Mouse (Mus musculus) myocyte (in vitro differentiated cells): ENCODE measurements around the gene Kpnb1. TPM values are rescaled to one million over a fixed set of nuclear protein-coding genes. Genes with fewer than 3 reads are reported as not detected.

Experiments
- H3K27me3 ChIP-seq: one replicate; pipeline ENCODE4 v1.6.1; 2011; ENCODE audit not compliant: control insufficient read depth, insufficient read depth, insufficient read length
- H3K36me3 ChIP-seq: one replicate; pipeline ENCODE4 v1.6.1; 2011; ENCODE audit not compliant: control insufficient read depth, insufficient read depth
- H3K4me2 ChIP-seq: one replicate; pipeline ENCODE4 v1.6.1; 2011; ENCODE audit warnings: low read depth, control low read depth
- H3K4me3 ChIP-seq: one replicate; pipeline ENCODE4 v1.5.1; 2011; ENCODE audit warnings: mild to moderate bottlenecking, control low read depth, moderate library complexity
- H3K79me2 ChIP-seq: one replicate; pipeline ENCODE4 v1.6.1; 2011; ENCODE audit not compliant: control insufficient read depth, insufficient read depth
- H3ac ChIP-seq: one replicate; pipeline ENCODE4 v1.6.1; 2011; ENCODE audit not compliant: control insufficient read depth, insufficient read length
- CEBPB ChIP-seq: IDR thresholded peaks from 2 replicates; pipeline ENCODE4 v1.6.1; 2011; ENCODE audit warnings: mild to moderate bottlenecking, moderate library complexity; ENCODE audit not compliant: poor library complexity, insufficient read depth, severe bottlenecking
- E2F4 ChIP-seq: IDR thresholded peaks from one replicate; pipeline ENCODE4 v1.6.1; 2011; ENCODE audit warnings: mild to moderate bottlenecking, control low read depth, moderate library complexity; ENCODE audit not compliant: insufficient read depth
- MAX ChIP-seq: IDR thresholded peaks from one replicate; pipeline ENCODE4 v1.6.1; 2011; ENCODE audit warnings: low read depth, mild to moderate bottlenecking, control low read depth
- MYOD1 ChIP-seq, 3 experiments: IDR thresholded peaks; one replicate each; pipeline ENCODE4 v1.6.1; 2011; ENCODE audit warnings: control low read depth in 2 of 3, low read depth in 2 of 3, mild to moderate bottlenecking in 2 of 3, moderate library complexity in 1 of 3; ENCODE audit not compliant: insufficient read length in 2 of 3, control insufficient read depth in 1 of 3
- MYOG ChIP-seq, 3 experiments: IDR thresholded peaks; one replicate each; pipeline ENCODE4 v1.6.1; 2011; ENCODE audit warnings: control low read depth in 2 of 3, low read depth in 2 of 3, mild to moderate bottlenecking in 2 of 3; ENCODE audit not compliant: insufficient read length in 2 of 3, control insufficient read depth in 1 of 3, insufficient read depth in 1 of 3
- POLR2A ChIP-seq: IDR thresholded peaks from one replicate; pipeline ENCODE4 v1.6.1; 2011; ENCODE audit warnings: low read depth, mild to moderate bottlenecking, control low read depth, moderate library complexity; ENCODE audit not compliant: insufficient read length
- POLR2AphosphoS2 ChIP-seq: IDR thresholded peaks from one replicate; pipeline ENCODE4 v1.6.1; 2011; ENCODE audit warnings: low read depth, control low read depth; ENCODE audit not compliant: insufficient read length
- REST ChIP-seq: IDR thresholded peaks from one replicate; pipeline ENCODE4 v1.6.1; 2011; ENCODE audit warnings: mild to moderate bottlenecking, control low read depth, moderate library complexity; ENCODE audit not compliant: insufficient read depth, insufficient read length
- SRF ChIP-seq: IDR thresholded peaks from one replicate; pipeline ENCODE4 v1.6.1; 2011; ENCODE audit warnings: low read depth; ENCODE audit not compliant: control insufficient read depth, insufficient read length
- TCF12 ChIP-seq: IDR thresholded peaks from one replicate; pipeline ENCODE4 v1.6.1; 2011; ENCODE audit warnings: mild to moderate bottlenecking, control low read depth; ENCODE audit not compliant: poor library complexity, insufficient read depth, severe bottlenecking
- TCF3 ChIP-seq: IDR thresholded peaks from one replicate; pipeline ENCODE4 v1.6.1; 2011; ENCODE audit warnings: low read depth, control low read depth; ENCODE audit not compliant: insufficient read length
- USF1 ChIP-seq: IDR thresholded peaks from one replicate; pipeline ENCODE4 v1.6.1; 2011; ENCODE audit warnings: low read depth, mild to moderate bottlenecking, control low read depth, moderate library complexity
- polyA plus RNA-seq: library from polyadenylated mRNA; unstranded; fragments of >200 nt; fragmentation: generic; extraction: Trizol; gene quantifications from one replicate; pipeline ENCODE4 v1.2.1, GENCODE M21; 2012; ENCODE audit warnings: missing spikeins

Gene Kpnb1
- polyA plus RNA-seq: 103 TPM

- Histone ChIP-seq H3K36me3 (peaks cover 26% of the 10 kb centered on the region), H3K4me2 (peak within 1 kb of the TSS; percentile 98), H3K27me3 (no peaks in the 10 kb centered on the region), H3K4me3 (peak within 1 kb of the TSS; percentile 52), H3ac (peak within 1 kb of the TSS; percentile 76), H3K79me2 (peaks cover 50% of the 10 kb centered on the region)
- TF ChIP-seq TCF12 (no peak), E2F4 (peak; percentile 81), SRF (peak; percentile 55), REST (peak; percentile 42), TCF3 (peak; percentile 4), USF1 (no peak), POLR2A (peak; percentile 93), MYOG (IDR thresholded peaks at IDR 0.05; ENCODE audit: control insufficient read depth in 1 of 3, insufficient read depth in 1 of 3, insufficient read length in 2 of 3, low read depth in 2 of 3) (peak in 2 of 3 experiments; percentile 66 to 81), MAX (peak; percentile 53), CEBPB (no peak), POLR2AphosphoS2 (peak; percentile 97), MYOD1 (IDR thresholded peaks at IDR 0.05; ENCODE audit: control insufficient read depth in 1 of 3, insufficient read length in 2 of 3, low read depth in 2 of 3) (peak in 2 of 3 experiments; percentile 52 to 70)
Observed at GRCm38 (mm10) chr11:97187764-97188642, at the start of gene Kpnb1. Kpnb1 (minus strand) TSS chr11:97187881.

- Histone ChIP-seq H3K4me2 (no peak overlapping the region), H3K36me3 (peaks cover 68% of the 10 kb centered on the region), H3ac (no peak overlapping the region), H3K79me2 (no peaks in the 10 kb centered on the region), H3K27me3 (no peaks in the 10 kb centered on the region), H3K4me3 (no peak overlapping the region)
- no peak for TF ChIP-seq MYOG (IDR thresholded peaks at IDR 0.05; ENCODE audit: control insufficient read depth in 1 of 3, insufficient read depth in 1 of 3, insufficient read length in 2 of 3, low read depth in 2 of 3)
- TF ChIP-seq CEBPB: no peak
- TF ChIP-seq TCF12: no peak
- no peak for TF ChIP-seq MYOD1 (IDR thresholded peaks at IDR 0.05; ENCODE audit: control insufficient read depth in 1 of 3, insufficient read length in 2 of 3, low read depth in 2 of 3)
Observed at GRCm38 (mm10) chr11:97232436-97232835, 44.8 kb upstream of the Kpnb1 start.

- Histone ChIP-seq H3K4me3 (no peak overlapping the region), H3K36me3 (peaks cover 69% of the 10 kb centered on the region)
- TF ChIP-seq POLR2AphosphoS2: no peak
- TF ChIP-seq POLR2A: no peak
Observed at GRCm38 (mm10) chr11:97229396-97229795, 41.7 kb upstream of the Kpnb1 start.

GRCm38 (mm10) chr11:97228985-97229384, 41.3 kb upstream of the Kpnb1 start:
- TF ChIP-seq E2F4: no peak
- H3K27me3 ChIP-seq: no peaks in the 10 kb centered on the region
- peaks cover 73% of the 10 kb centered on the region for H3K36me3 ChIP-seq
- no peak overlapping the region for H3K4me2 ChIP-seq
- H3K4me3 ChIP-seq: no peak overlapping the region
- no peak overlapping the region for H3ac ChIP-seq
- H3K79me2 ChIP-seq: no peaks in the 10 kb centered on the region

More at GRCm38 (mm10) chr11:97229396-97229795, 41.7 kb upstream of the Kpnb1 start:
- no peaks in the 10 kb centered on the region for H3K79me2 ChIP-seq
- no peak overlapping the region for H3K4me2 ChIP-seq
- no peak overlapping the region for H3ac ChIP-seq
- H3K27me3 ChIP-seq: no peaks in the 10 kb centered on the region

GRCm38 (mm10) chr11:97226131-97226530, 38.5 kb upstream of the Kpnb1 start:
- Histone ChIP-seq H3K27me3 (no peaks in the 10 kb centered on the region), H3K79me2 (no peaks in the 10 kb centered on the region), H3ac (no peak overlapping the region), H3K4me2 (no peak overlapping the region), H3K4me3 (no peak overlapping the region), H3K36me3 (peaks cover 81% of the 10 kb centered on the region)
- no peak for TF ChIP-seq MAX
- no peak for TF ChIP-seq E2F4
- no peak for TF ChIP-seq USF1
- TF ChIP-seq POLR2AphosphoS2: no peak
- no peak for TF ChIP-seq REST
- no peak for TF ChIP-seq TCF12
- no peak for TF ChIP-seq TCF3

GRCm38 (mm10) chr11:97223485-97223884, 35.8 kb upstream of the Kpnb1 start:
- no peak overlapping the region for H3K4me2 ChIP-seq
- no peak overlapping the region for H3K4me3 ChIP-seq
- H3K27me3 ChIP-seq: no peaks in the 10 kb centered on the region
- TF ChIP-seq REST (no peak), SRF (no peak), E2F4 (no peak), MAX (no peak), MYOD1 (IDR thresholded peaks at IDR 0.05; ENCODE audit: control insufficient read depth in 1 of 3, insufficient read length in 2 of 3, low read depth in 2 of 3) (no peak), POLR2AphosphoS2 (no peak), USF1 (no peak), CEBPB (no peak), POLR2A (no peak), MYOG (IDR thresholded peaks at IDR 0.05; ENCODE audit: control insufficient read depth in 1 of 3, insufficient read depth in 1 of 3, insufficient read length in 2 of 3, low read depth in 2 of 3) (no peak), TCF3 (no peak), TCF12 (no peak)
- no peaks in the 10 kb centered on the region for H3K79me2 ChIP-seq
- H3K36me3 ChIP-seq: peaks cover 77% of the 10 kb centered on the region
- H3ac ChIP-seq: no peak overlapping the region
